Mouse (Mus musculus): Measurements from ENCODE around the gene Tnfrsf4. TPM values are rescaled to one million over a fixed set of nuclear protein-coding genes. Genes with fewer than 3 reads are reported as not detected.

Tnfrsf4 gene
- 1 to 10 TPM in 1 of 2 experiments, under 1 TPM in 1; 0.16 to 1.3 TPM for polyA plus RNA-seq (2012; fragmentation: generic; extraction: Trizol)

DNA sequence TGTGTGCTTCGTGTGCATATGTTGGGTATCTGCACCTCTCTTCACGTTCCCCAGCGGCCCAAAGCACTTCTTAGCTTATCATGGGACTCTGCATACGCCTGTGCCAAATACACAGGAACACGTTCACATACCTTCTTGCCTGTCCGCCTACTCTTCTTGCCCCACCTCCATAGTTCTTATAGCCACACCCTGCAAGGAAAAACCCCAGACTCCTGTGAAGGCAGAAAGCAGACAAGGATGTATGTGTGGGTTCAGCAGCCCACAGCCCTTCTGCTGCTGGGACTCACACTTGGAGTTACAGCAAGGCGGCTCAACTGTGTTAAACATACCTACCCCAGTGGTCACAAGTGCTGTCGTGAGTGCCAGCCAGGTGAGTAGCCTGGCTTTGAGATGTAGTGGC is at the start of gene Tnfrsf4:
Gene Tnfrsf4, plus strand, starts transcription at position 207 of the 400 bp plus-strand sequence.

DNA sequence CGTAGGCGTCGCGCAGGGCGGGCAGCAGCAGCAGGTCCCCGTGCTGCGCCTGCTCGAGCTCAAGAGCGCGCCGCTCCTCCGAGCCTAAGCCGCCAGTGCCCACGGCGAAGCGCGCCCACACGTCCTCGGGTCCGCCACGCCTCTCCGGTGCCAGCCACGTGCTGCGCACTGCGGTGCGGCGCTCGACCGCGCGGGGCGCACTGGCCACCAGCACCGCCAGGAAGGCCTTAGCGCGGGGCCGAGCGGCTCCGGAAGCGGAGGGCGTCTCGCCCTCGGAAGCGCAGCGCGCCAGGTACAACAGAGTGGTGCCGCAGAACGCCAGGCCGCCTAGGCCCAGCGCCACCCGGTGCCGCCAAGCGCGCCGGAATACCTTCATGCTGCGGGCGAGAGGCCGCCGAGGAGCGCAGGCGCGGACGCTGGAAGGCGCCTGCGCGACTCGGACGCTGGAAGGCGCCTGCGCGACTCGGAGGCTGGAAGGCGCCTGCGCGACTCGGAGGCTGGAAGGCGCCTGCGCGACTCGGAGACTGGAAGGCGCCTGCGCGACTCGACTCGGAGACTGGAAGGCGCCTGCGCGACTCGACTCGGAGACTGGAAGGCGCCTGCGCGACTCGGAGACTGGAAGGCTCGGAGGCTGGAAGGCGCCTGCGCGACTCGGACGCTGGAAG is 21.3 kb upstream of the Tnfrsf4 start, which contains the start of the genes B3galt6 and Sdf4:
Gene B3galt6, minus strand, starts transcription at position 409 of the 665 bp plus-strand sequence.
Gene Sdf4, plus strand, starts transcription at position 632 of the 665 bp plus-strand sequence.

DNA sequence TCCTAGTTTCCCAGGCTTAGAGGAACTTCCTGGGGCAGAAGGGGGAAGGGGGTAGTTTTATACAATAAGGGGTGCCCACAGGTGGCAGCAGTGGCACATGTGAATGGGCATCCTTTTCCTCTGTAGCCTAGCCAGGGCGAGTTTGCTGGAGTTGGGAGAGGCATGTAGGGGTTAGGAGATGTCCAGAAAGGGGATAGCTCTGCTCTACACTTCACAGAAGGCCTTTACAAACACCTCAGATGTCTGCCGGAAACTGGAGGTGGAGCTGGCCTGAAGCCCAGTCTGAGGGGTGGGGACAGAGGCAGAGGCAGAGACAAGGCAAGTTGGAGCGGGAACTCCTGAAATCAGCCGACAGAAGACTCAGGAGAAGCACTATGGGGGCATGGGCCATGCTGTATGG is 12.4 kb downstream of the Tnfrsf4 start, which contains the start of gene Tnfrsf18:
Gene Tnfrsf18, plus strand, starts transcription at position 152 of the 400 bp plus-strand sequence.

DNA sequence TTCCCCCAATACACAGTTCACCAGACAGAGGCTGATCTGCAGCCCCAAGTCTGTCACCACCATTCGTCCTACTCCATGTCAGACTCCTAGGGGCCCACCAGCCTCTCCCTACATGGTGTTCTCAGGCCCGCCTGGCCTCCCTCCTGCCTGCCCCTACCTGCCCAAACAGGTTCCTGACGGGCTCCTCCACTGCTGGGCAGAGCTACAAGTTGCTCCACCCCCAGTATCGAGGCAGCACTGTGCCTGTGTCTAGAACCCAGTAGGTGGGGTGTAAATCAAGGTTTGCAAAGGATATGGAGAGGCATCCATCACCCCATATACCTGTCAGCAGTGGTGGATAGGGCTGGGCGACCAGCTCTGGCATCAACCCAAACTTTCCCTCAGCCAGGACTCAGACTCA is 45.6 kb downstream of the Tnfrsf4 start, which contains the start of gene Ttll10:
Gene Ttll10, minus strand, starts transcription at position 154 of the 400 bp plus-strand sequence.

Other genes with a start within 250 kb of the Tnfrsf4 start
- gene Vwa1, start 239.1 kb upstream of the Tnfrsf4 start, polyA plus RNA-seq (2012; fragmentation: generic; extraction: Trizol) = under 1 TPM; 0.07 to 0.22 TPM
- under 1 TPM; 0.02 to 0.22 TPM for gene Tmem88b, start 228.0 kb upstream of the Tnfrsf4 start, polyA plus RNA-seq (2012; fragmentation: generic; extraction: Trizol)
- under 1 TPM in 1 of 2 experiments, not detected in 1; 0.11 TPM for gene Ankrd65, start 223.4 kb upstream of the Tnfrsf4 start, polyA plus RNA-seq (2012; fragmentation: generic; extraction: Trizol)
- 100 to 1,000 TPM in 1 of 2 experiments, 10 to 100 TPM in 1; 99.5 to 291 TPM for gene Mrpl20, start 211.0 kb upstream of the Tnfrsf4 start, polyA plus RNA-seq (2012; fragmentation: generic; extraction: Trizol)
- 10 to 100 TPM in 1 of 2 experiments, 1 to 10 TPM in 1; 2.5 to 27.9 TPM for gene Ccnl2, start 201.4 kb upstream of the Tnfrsf4 start, polyA plus RNA-seq (2012; fragmentation: generic; extraction: Trizol)
- 100 to 1,000 TPM; 146 to 151 TPM for gene Aurkaip1, start 182.6 kb upstream of the Tnfrsf4 start, polyA plus RNA-seq (2012; fragmentation: generic; extraction: Trizol)
- gene Mxra8, start 174.2 kb upstream of the Tnfrsf4 start, polyA plus RNA-seq (2012; fragmentation: generic; extraction: Trizol) = 100 to 1,000 TPM in 1 of 2 experiments, 10 to 100 TPM in 1; 26.1 to 264 TPM
- 10 to 100 TPM; 14.7 to 39.5 TPM for gene Dvl1, start 166.4 kb upstream of the Tnfrsf4 start, polyA plus RNA-seq (2012; fragmentation: generic; extraction: Trizol)
- gene Tas1r3, start 150.5 kb upstream of the Tnfrsf4 start, polyA plus RNA-seq (2012; fragmentation: generic; extraction: Trizol) = under 1 TPM; 0.04 to 0.32 TPM
- gene Cptp, start 144.4 kb upstream of the Tnfrsf4 start, polyA plus RNA-seq (2012; fragmentation: generic; extraction: Trizol) = 10 to 100 TPM; 10.4 to 13.3 TPM
- gene Ints11, start 144.3 kb upstream of the Tnfrsf4 start, polyA plus RNA-seq (2012; fragmentation: generic; extraction: Trizol) = 10 to 100 TPM; 35.5 to 51.4 TPM
- gene Pusl1, start 122.1 kb upstream of the Tnfrsf4 start, polyA plus RNA-seq (2012; fragmentation: generic; extraction: Trizol) = 10 to 100 TPM in 1 of 2 experiments, 1 to 10 TPM in 1; 9.1 to 14.4 TPM
- 10 to 100 TPM; 13.3 to 20.0 TPM for gene Acap3, start 122.0 kb upstream of the Tnfrsf4 start, polyA plus RNA-seq (2012; fragmentation: generic; extraction: Trizol)
- 10 to 100 TPM; 35.8 to 37.0 TPM for gene Ube2j2, start 70.0 kb upstream of the Tnfrsf4 start, polyA plus RNA-seq (2012; fragmentation: generic; extraction: Trizol)
- gene C1qtnf12, start 51.5 kb upstream of the Tnfrsf4 start, polyA plus RNA-seq (2012; fragmentation: generic; extraction: Trizol) = 1 to 10 TPM; 2.1 to 3.6 TPM
- gene B3galt6, start 21.2 kb upstream of the Tnfrsf4 start, polyA plus RNA-seq (2012; fragmentation: generic; extraction: Trizol) = 1 to 10 TPM; 1.9 to 4.3 TPM
- gene Sdf4, start 21.0 kb upstream of the Tnfrsf4 start, polyA plus RNA-seq (2012; fragmentation: generic; extraction: Trizol) = 100 to 1,000 TPM; 121 to 177 TPM
- 1 to 10 TPM in 1 of 2 experiments, under 1 TPM in 1; 0.08 to 1.6 TPM for gene Tnfrsf18, start 12.3 kb downstream of the Tnfrsf4 start, polyA plus RNA-seq (2012; fragmentation: generic; extraction: Trizol)
- under 1 TPM in 1 of 2 experiments, not detected in 1; 0.08 TPM for gene Ttll10, start 45.6 kb downstream of the Tnfrsf4 start, polyA plus RNA-seq (2012; fragmentation: generic; extraction: Trizol)
- gene 9430015G10Rik, start 96.1 kb downstream of the Tnfrsf4 start, polyA plus RNA-seq (2012; fragmentation: generic; extraction: Trizol) = 10 to 100 TPM in 1 of 2 experiments, 1 to 10 TPM in 1; 5.3 to 22.4 TPM
- under 1 TPM; 0.07 to 0.42 TPM for gene Rnf223, start 116.7 kb downstream of the Tnfrsf4 start, polyA plus RNA-seq (2012; fragmentation: generic; extraction: Trizol)
- 10 to 100 TPM in 1 of 2 experiments, 1 to 10 TPM in 1; 2.6 to 26.9 TPM for gene Agrn, start 183.6 kb downstream of the Tnfrsf4 start, polyA plus RNA-seq (2012; fragmentation: generic; extraction: Trizol)
- gene Isg15, start 187.0 kb downstream of the Tnfrsf4 start, polyA plus RNA-seq (2012; fragmentation: generic; extraction: Trizol) = 10 to 100 TPM in 1 of 2 experiments, 1 to 10 TPM in 1; 1.3 to 22.7 TPM
- under 1 TPM in 1 of 2 experiments, not detected in 1; 0.05 TPM for gene AW011738, start 189.5 kb downstream of the Tnfrsf4 start, polyA plus RNA-seq (2012; fragmentation: generic; extraction: Trizol)
- under 1 TPM; 0.04 to 0.17 TPM for gene Perm1, start 202.0 kb downstream of the Tnfrsf4 start, polyA plus RNA-seq (2012; fragmentation: generic; extraction: Trizol)
- gene Plekhn1, start 221.0 kb downstream of the Tnfrsf4 start, polyA plus RNA-seq (2012; fragmentation: generic; extraction: Trizol) = 10 to 100 TPM in 1 of 2 experiments, 1 to 10 TPM in 1; 4.8 to 12.4 TPM
- 10 to 100 TPM; 23.0 to 82.0 TPM for gene Noc2l, start 222.2 kb downstream of the Tnfrsf4 start, polyA plus RNA-seq (2012; fragmentation: generic; extraction: Trizol)
- under 1 TPM; 0.02 to 0.05 TPM for gene Samd11, start 241.8 kb downstream of the Tnfrsf4 start, polyA plus RNA-seq (2012; fragmentation: generic; extraction: Trizol)

Data from C3H10T1/2 (cell line).